Mouse (Mus musculus) c-Kit-positive CD71-positive TER-119-negative erythroid progenitor cells, embryonic 14.5 days (primary cell): Measurements from ENCODE around the gene Gm20777.
"Not testable (repeated sequence)": the region's sequence is repeated elsewhere in the genome, so short reads cannot be mapped to it uniquely, and the experiment has no call there.

Experiments used
- DNase-seq: peaks from one replicate; pipeline ENCODE4 v3.0.0-alpha.2; 2013; ENCODE audit warnings: low read depth

The Gm20777 gene

DNA sequence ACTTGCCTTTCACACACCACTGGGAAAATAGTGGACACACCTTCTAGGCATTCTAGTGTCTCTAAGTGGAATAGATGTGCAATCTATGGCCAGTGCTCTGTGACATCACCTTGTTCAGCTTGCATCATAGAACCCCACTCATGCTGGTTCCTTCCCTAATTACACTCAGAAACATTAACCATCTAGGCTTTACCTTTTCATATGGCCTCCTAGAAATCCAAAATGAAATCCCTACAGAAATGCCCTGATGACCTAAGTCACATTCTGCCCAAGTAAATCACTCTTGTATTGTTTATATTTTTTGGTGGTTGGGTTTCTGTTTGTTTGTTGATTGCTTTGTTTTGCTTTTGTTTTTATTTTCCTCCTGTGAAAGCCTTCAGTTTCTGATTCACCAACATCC, at the start of gene Gm20777:
TSS of gene Gm20777 (minus strand) at position 101 of the 400 bp plus-strand sequence.
- not testable (repeated sequence) for DNase-seq

GRCm38 (mm10) chrY:10709551-10709950, 42.7 kb downstream of the Gm20777 start:
- not testable (repeated sequence) for DNase-seq

GRCm38 (mm10) chrY:10708761-10709160, 43.5 kb downstream of the Gm20777 start:
- DNase-seq, result not testable (repeated sequence)

- not testable (repeated sequence) for DNase-seq
These were observed 44.0 kb downstream of the Gm20777 start for GRCm38 (mm10) chrY:10708226-10708625.

GRCm38 (mm10) chrY:10706686-10707085, 45.6 kb downstream of the Gm20777 start:
- DNase-seq, result not testable (repeated sequence)
